Mouse (Mus musculus) thymus, adult 2 months (tissue): ENCODE results near the gene Tspan2. TPM values are rescaled to one million over a fixed set of nuclear protein-coding genes. Genes with fewer than 3 reads are reported as not detected.

Experiments
- DNase-seq: peaks from one replicate; pipeline ENCODE4 v3.0.0; 2021
- H3K27ac ChIP-seq: fragments of 200-500 bp; 2 replicates; pipeline ENCODE4 v1.5.1; 2012; ENCODE audit warnings: low read length, control low read depth; ENCODE audit not compliant: control insufficient read depth, insufficient read depth
- H3K27me3 ChIP-seq: fragments of 200-500 bp; 2 replicates; pipeline ENCODE4 v1.6.1; 2012; ENCODE audit warnings: mild to moderate bottlenecking, low read length, moderate library complexity, mixed read lengths; ENCODE audit not compliant: control insufficient read depth, insufficient read depth
- H3K36me3 ChIP-seq: fragments of 200-500 bp; 2 replicates; pipeline ENCODE4 v1.6.1; 2012; ENCODE audit warnings: mild to moderate bottlenecking, low read length, moderate library complexity; ENCODE audit not compliant: control insufficient read depth, insufficient read depth
- H3K4me1 ChIP-seq: fragments of 200-500 bp; replicated peaks from 2 replicates; pipeline ENCODE4 v1.6.1; 2012; ENCODE audit warnings: low read length; ENCODE audit not compliant: control insufficient read depth, insufficient read depth
- H3K4me3 ChIP-seq: fragments of 200-500 bp; 2 replicates; pipeline ENCODE4 v1.5.1; 2012; ENCODE audit warnings: mild to moderate bottlenecking, low read length, control low read depth, moderate library complexity; ENCODE audit not compliant: control insufficient read depth, insufficient read depth
- CTCF ChIP-seq: fragments of 200-500 bp; IDR thresholded peaks from 2 replicates; pipeline ENCODE4 v1.5.1; 2012; ENCODE audit warnings: mild to moderate bottlenecking, control low read depth, low read length, moderate library complexity, borderline replicate concordance; ENCODE audit not compliant: control insufficient read depth, poor library complexity, insufficient read depth; ENCODE audit errors: extremely low read depth
- POLR2A ChIP-seq: fragments of 200-500 bp; IDR thresholded peaks from 2 replicates; pipeline ENCODE4 v1.6.1; 2012; ENCODE audit warnings: mild to moderate bottlenecking, low read length, control low read depth, moderate library complexity; ENCODE audit not compliant: control insufficient read depth, poor library complexity, insufficient read depth; ENCODE audit errors: extremely low read depth
- WGBS: fragments of 180-500 bp; shearing (Covaris S2); methylation state at CpG from one replicate; pipeline ENCODE4 v1.1.7; 2018; 5-methylcytosine and 5-hydroxymethylcytosine counted together
- polyA plus RNA-seq: library from polyadenylated mRNA; depleted of rRNA; stranded (reverse); fragments of >200 nt; gene quantifications from 2 replicates; pipeline ENCODE4 v1.2.3, GENCODE M21; 2012

Tspan2 gene
- polyA plus RNA-seq, 1 experiment: 7.5 TPM

DNA sequence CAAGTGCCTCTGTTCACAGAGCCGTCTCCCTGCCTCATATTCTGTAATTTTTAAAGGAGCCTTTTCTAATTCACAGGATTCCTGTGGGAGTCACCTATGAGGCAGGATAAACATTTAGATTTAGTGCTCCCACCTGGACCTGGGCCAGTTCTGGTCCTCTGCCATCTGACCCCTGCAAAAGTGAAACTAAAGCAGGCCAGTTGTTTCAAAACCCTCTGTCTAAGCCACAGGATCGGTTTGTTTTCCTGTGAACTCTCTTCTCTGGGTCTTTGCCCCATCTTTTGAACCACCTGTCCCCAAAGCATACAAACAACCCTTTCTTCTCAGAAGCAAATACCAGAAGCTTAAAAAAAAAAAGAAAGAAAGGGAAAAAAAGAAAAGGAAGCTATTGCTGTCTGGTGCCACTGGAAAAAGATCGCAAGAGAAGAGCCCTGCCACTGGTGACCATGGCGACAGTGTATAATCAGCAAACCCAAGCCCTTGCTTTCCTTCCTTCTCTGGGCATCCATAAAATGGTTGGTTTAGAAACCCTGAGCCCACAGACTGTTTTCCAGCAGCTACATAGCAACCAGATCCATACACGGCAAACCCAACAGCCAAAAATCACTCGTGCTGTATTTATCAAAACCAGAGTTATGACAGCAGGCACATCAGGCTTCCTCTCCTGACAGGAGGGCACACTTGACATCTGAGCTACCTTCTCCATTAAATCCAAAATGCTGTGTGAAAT lies 10.3 kb upstream of the Tspan2 start:
- no peak for DNase-seq
- Histone ChIP-seq H3K36me3 (no peaks in the 10 kb centered on the region), H3K4me1 (peaks cover 39% of the 10 kb centered on the region), H3K4me3 (no peak overlapping the region), H3K27me3 (no peaks in the 10 kb centered on the region), H3K27ac (peak overlapping the region; percentile 96)
- no peak for TF ChIP-seq CTCF
- no peak for TF ChIP-seq POLR2A
- 5% methylated on average over 6 of the region's 6 CpGs for WGBS

- peaks cover 37% of the 10 kb centered on the region for H3K4me1 ChIP-seq
- H3K27ac ChIP-seq: peak overlapping the region; percentile 47
- no peaks in the 10 kb centered on the region for H3K36me3 ChIP-seq
- WGBS: 16% methylated on average over 7 of the region's 7 CpGs
- TF ChIP-seq POLR2A (no peak), CTCF (no peak)
- H3K4me3 ChIP-seq: no peak overlapping the region
- no peak for DNase-seq
- H3K27me3 ChIP-seq: no peaks in the 10 kb centered on the region
Measured at GRCm38 (mm10) chr3:102724798-102725459, 9.4 kb upstream of the Tspan2 start.

GRCm38 (mm10) chr3:102729416-102729815 lies 4.9 kb upstream of the Tspan2 start:
- Histone ChIP-seq H3K27me3 (no peaks in the 10 kb centered on the region), H3K27ac (no peak overlapping the region), H3K4me1 (peaks cover 26% of the 10 kb centered on the region), H3K4me3 (no peak overlapping the region), H3K36me3 (no peaks in the 10 kb centered on the region)
- TF ChIP-seq CTCF (no peak), POLR2A (no peak)
- DNase-seq: no peak
- WGBS: 40% methylated on average over 5 of the region's 5 CpGs

- no peak for DNase-seq
- no peaks in the 10 kb centered on the region for H3K27me3 ChIP-seq
- WGBS: 39% methylated on average over 3 of the region's 3 CpGs
Measured at GRCm38 (mm10) chr3:102731112-102731511, 3.2 kb upstream of the Tspan2 start.

GRCm38 (mm10) chr3:102732619-102733018 lies 1.7 kb upstream of the Tspan2 start:
- H3K27ac ChIP-seq: no peak overlapping the region
- TF ChIP-seq CTCF (no peak), POLR2A (no peak)

More at GRCm38 (mm10) chr3:102731112-102731511, 3.2 kb upstream of the Tspan2 start:
- H3K27ac ChIP-seq: no peak overlapping the region
- no peak overlapping the region for H3K4me3 ChIP-seq
- TF ChIP-seq POLR2A: no peak
- no peak for TF ChIP-seq CTCF
- no peaks in the 10 kb centered on the region for H3K36me3 ChIP-seq
- peaks cover 25% of the 10 kb centered on the region for H3K4me1 ChIP-seq

GRCm38 (mm10) chr3:102733050-102733449 lies 1.3 kb upstream of the Tspan2 start:
- DNase-seq: no peak
- Histone ChIP-seq H3K4me3 (no peak overlapping the region), H3K4me1 (peaks cover 39% of the 10 kb centered on the region), H3K27ac (no peak overlapping the region), H3K36me3 (no peaks in the 10 kb centered on the region), H3K27me3 (no peaks in the 10 kb centered on the region)
- TF ChIP-seq CTCF (no peak), POLR2A (no peak)
- 55% methylated on average over 3 of the region's 3 CpGs for WGBS

More at GRCm38 (mm10) chr3:102732619-102733018, 1.7 kb upstream of the Tspan2 start:
- Histone ChIP-seq H3K4me1 (peaks cover 35% of the 10 kb centered on the region), H3K27me3 (no peaks in the 10 kb centered on the region), H3K4me3 (no peak overlapping the region), H3K36me3 (no peaks in the 10 kb centered on the region)
- DNase-seq: no peak
- WGBS: 8% methylated on average over 4 of the region's 4 CpGs
